12 mouse cellular contexts compared by ENCODE assay signal in genomic region chr10:127879155-127879688, GRCm38 (mm10). TPM values are rescaled to one million over a fixed set of nuclear protein-coding genes. Genes with fewer than 3 reads are reported as not detected.
DNase-seq lines count a peak whose midpoint lies in the region; ATAC-seq and TF ChIP-seq lines count a peak whose summit lies in the region.
"Had no signal": no experiment of that assay in that cellular context is flagged by ENCODE, and none has a peak within 500 bp of the region (broad histone marks: within the 10 kb centered on the region; RNA-seq: fewer than 3 reads in every experiment).

No protein-coding gene starts in this region.

- DNase-seq in c-Kit-positive CD71-positive TER-119-positive erythroid progenitor cells, embryonic 14.5 days (ENCODE audit: low spot score), result peak; percentile 3
- peak; percentile 67 to 81 for DNase-seq in kidney, postnatal 36 days
- DNase-seq in spleen, postnatal 14 days (ENCODE audit: low spot score in 2 of 2), result no peak
- DNase-seq in gastrocnemius, adult 2 months, result no peak

- no peaks in the 10 kb centered on the region for H3K9me3 ChIP-seq in megakaryocyte, embryonic 14.5 days
- H3K9me3 ChIP-seq in stomach, embryonic 14.5 days (ENCODE audit: control insufficient read depth, low read depth, low read length), result no peaks in the 10 kb centered on the region
- no peaks in the 10 kb centered on the region for H3K9me3 ChIP-seq in forebrain, embryonic 13.5 days (replicated peaks)
- H3K9me3 ChIP-seq: midbrain, embryonic 12.5 days had no signal

- no peak for ATAC-seq in megakaryocyte, adult 5-6 weeks (ENCODE audit: poor library complexity, severe bottlenecking)
- peak; percentile 34; the same call in 1 of the 2 replicates for ATAC-seq in stomach, embryonic 14.5 days (ENCODE audit: insufficient number of reproducible peaks, insufficient read depth, low FRiP score, low read depth)
- no peak for ATAC-seq in forebrain, embryonic 13.5 days
- ATAC-seq: hindbrain, postnatal 0 days; Patski had no signal

- H3K9ac ChIP-seq in stomach, embryonic 14.5 days (replicated peaks; ENCODE audit: low read depth, low read length), result no peak overlapping the region
- no peak overlapping the region for H3K9ac ChIP-seq in forebrain, embryonic 13.5 days
- H3K9ac ChIP-seq: midbrain, embryonic 12.5 days had no signal

- peak overlapping the region; percentile 8 for H3K4me3 ChIP-seq in megakaryocyte, embryonic 14.5 days (replicated peaks)
- H3K4me3 ChIP-seq in stomach, embryonic 14.5 days (ENCODE audit: low read depth, low read length), result no peak overlapping the region
- no peak overlapping the region for H3K4me3 ChIP-seq in forebrain, embryonic 13.5 days
- H3K4me3 ChIP-seq in gastrocnemius, adult 2 months, result no peak overlapping the region
- H3K4me3 ChIP-seq: midbrain, embryonic 12.5 days had no signal

- H3K4me1 ChIP-seq in megakaryocyte, embryonic 14.5 days, result no peaks in the 10 kb centered on the region
- H3K4me1 ChIP-seq in stomach, embryonic 14.5 days (ENCODE audit: control insufficient read depth, insufficient read depth, low read length), result peaks cover 6% of the 10 kb centered on the region; the same call in 1 of the 2 replicates
- no peaks in the 10 kb centered on the region for H3K4me1 ChIP-seq in forebrain, embryonic 13.5 days
- H3K4me1 ChIP-seq: midbrain, embryonic 12.5 days had no signal

- no peak overlapping the region for H3K27ac ChIP-seq in stomach, embryonic 14.5 days (ENCODE audit: low read length)
- no peak overlapping the region for H3K27ac ChIP-seq in forebrain, embryonic 13.5 days
- H3K27ac ChIP-seq in gastrocnemius, adult 2 months, result no peak overlapping the region
- H3K27ac ChIP-seq: hindbrain, postnatal 0 days; midbrain, embryonic 12.5 days had no signal

- peaks cover 2% of the 10 kb centered on the region for H3K27me3 ChIP-seq in megakaryocyte, embryonic 14.5 days (replicated peaks)
- no peaks in the 10 kb centered on the region for H3K27me3 ChIP-seq in stomach, embryonic 14.5 days (ENCODE audit: control insufficient read depth, insufficient read depth, low read length)
- no peaks in the 10 kb centered on the region for H3K27me3 ChIP-seq in forebrain, embryonic 13.5 days
- H3K27me3 ChIP-seq: midbrain, embryonic 12.5 days; Patski had no signal

- 67% methylated on average over 3 of the region's 3 CpGs for WGBS in stomach, embryonic 14.5 days
- 84% methylated on average over 3 of the region's 3 CpGs for WGBS in forebrain, embryonic 13.5 days

- no peaks in the 10 kb centered on the region for H3K36me3 ChIP-seq in megakaryocyte, embryonic 14.5 days (replicated peaks; ENCODE audit: low read length)
- H3K36me3 ChIP-seq in stomach, embryonic 14.5 days (ENCODE audit: control insufficient read depth, insufficient read depth, low read length), result no peaks in the 10 kb centered on the region
- no peaks in the 10 kb centered on the region for H3K36me3 ChIP-seq in forebrain, embryonic 13.5 days (ENCODE audit: poor library complexity, severe bottlenecking)
- H3K36me3 ChIP-seq: midbrain, embryonic 12.5 days had no signal

- no peak overlapping the region for H3K4me2 ChIP-seq in stomach, embryonic 14.5 days (replicated peaks; ENCODE audit: low read depth, low read length)
- no peak overlapping the region for H3K4me2 ChIP-seq in forebrain, embryonic 13.5 days
- H3K4me2 ChIP-seq: midbrain, embryonic 12.5 days had no signal

- intact Hi-C loops in gastrocnemius, adult 2 months (cut with DNase I), result no loop called here

- no peak for TF ChIP-seq CTCF in gastrocnemius, adult 2 months (IDR thresholded peaks at IDR 0.05)

RNA-seq across cellular contexts. Expression of gene Rdh7, which starts 9.4 kb away (rescaled TPM):
- polyA plus RNA-seq in megakaryocyte, embryonic 14.5 days (2012; ENCODE audit: insufficient read depth, low replicate concordance), result not detected in 2 replicates
- total RNA-seq in megakaryocyte, adult 5-6 weeks (2015), result not detected in 2 replicates
- total RNA-seq in megakaryocyte, adult 5-6 weeks (2017), result not detected in 2 replicates
- not detected in 2 replicates for polyA plus RNA-seq in stomach, embryonic 14.5 days (2014; fragmentation: Nextera tagmentation; extraction: Ambion mirVana)
- not detected in 2 replicates for polyA plus RNA-seq in forebrain, embryonic 13.5 days (2015; fragmentation: Nextera tagmentation; extraction: Ambion mirVana)
- not detected for total RNA-seq in gastrocnemius, adult 2 months (2021)
- total RNA-seq: hindbrain, postnatal 0 days had no signal
- polyA plus RNA-seq: frontal cortex, adult 2 months; hindbrain, postnatal 0 days; midbrain, embryonic 12.5 days; Patski had no signal

RNA-seq across cellular contexts. Expression of gene Rdh16f2, which starts 12.9 kb away (rescaled TPM):
- polyA plus RNA-seq in megakaryocyte, embryonic 14.5 days (2012; ENCODE audit: insufficient read depth, low replicate concordance), result not detected in 2 replicates
- not detected in 2 replicates for total RNA-seq in megakaryocyte, adult 5-6 weeks (2015)
- not detected in 2 replicates for total RNA-seq in megakaryocyte, adult 5-6 weeks (2017)
- not detected in 2 replicates for polyA plus RNA-seq in stomach, embryonic 14.5 days (2014; fragmentation: Nextera tagmentation; extraction: Ambion mirVana)
- not detected in 2 replicates for polyA plus RNA-seq in forebrain, embryonic 13.5 days (2015; fragmentation: Nextera tagmentation; extraction: Ambion mirVana)
- total RNA-seq in gastrocnemius, adult 2 months (2021), result not detected
- total RNA-seq: hindbrain, postnatal 0 days had no signal
- polyA plus RNA-seq: frontal cortex, adult 2 months; hindbrain, postnatal 0 days; midbrain, embryonic 12.5 days; Patski had no signal

RNA-seq across cellular contexts. Expression of gene Sdr9c7, which starts 19.1 kb away (rescaled TPM):
- polyA plus RNA-seq in megakaryocyte, embryonic 14.5 days (2012; ENCODE audit: insufficient read depth, low replicate concordance), result not detected in 2 replicates
- not detected in 2 replicates for total RNA-seq in megakaryocyte, adult 5-6 weeks (2015)
- total RNA-seq in megakaryocyte, adult 5-6 weeks (2017), result not detected in 2 replicates
- not detected in 2 replicates for polyA plus RNA-seq in stomach, embryonic 14.5 days (2014; fragmentation: Nextera tagmentation; extraction: Ambion mirVana)
- not detected in 2 replicates for polyA plus RNA-seq in forebrain, embryonic 13.5 days (2015; fragmentation: Nextera tagmentation; extraction: Ambion mirVana)
- not detected for total RNA-seq in gastrocnemius, adult 2 months (2021)
- total RNA-seq: hindbrain, postnatal 0 days had no signal
- polyA plus RNA-seq: hindbrain, postnatal 0 days; midbrain, embryonic 12.5 days; Patski had no signal

RNA-seq across cellular contexts. Expression of gene Rdh19, which starts 29.5 kb away (rescaled TPM):
- polyA plus RNA-seq in megakaryocyte, embryonic 14.5 days (2012; ENCODE audit: insufficient read depth, low replicate concordance), result not detected in 2 replicates
- total RNA-seq in megakaryocyte, adult 5-6 weeks (2015), result not detected in 2 replicates
- not detected in 2 replicates for total RNA-seq in megakaryocyte, adult 5-6 weeks (2017)
- polyA plus RNA-seq in stomach, embryonic 14.5 days (2014; fragmentation: Nextera tagmentation; extraction: Ambion mirVana), result not detected in 2 replicates
- polyA plus RNA-seq in forebrain, embryonic 13.5 days (2015; fragmentation: Nextera tagmentation; extraction: Ambion mirVana), result not detected in 2 replicates
- total RNA-seq in gastrocnemius, adult 2 months (2021), result not detected
- total RNA-seq: hindbrain, postnatal 0 days had no signal
- polyA plus RNA-seq: frontal cortex, adult 2 months; hindbrain, postnatal 0 days; midbrain, embryonic 12.5 days; Patski had no signal

Comparison
In these comparisons a context has a peak if more than half of its experiments do, and no peak if none do; other contexts are left out.
1. DNase-seq: peak in c-Kit-positive CD71-positive TER-119-positive erythroid progenitor cells, embryonic 14.5 days (single experiment) and kidney, postnatal 36 days (2 of 2); none in spleen, postnatal 14 days (0 of 2) and gastrocnemius, adult 2 months (single experiment).